Mouse (Mus musculus) embryo, embryonic 10.5 days (tissue): Measurements from ENCODE around the gene Mon1a.

Source experiments
- DNase-seq: peaks from one replicate; pipeline ENCODE4 v3.0.0-alpha.2; 2015; ENCODE audit warnings: low spot score

The Mon1a gene

GRCm38 (mm10) chr9:107949184-107949921 lies 61.4 kb downstream of the Mon1a start:
- no peak for DNase-seq

DNA sequence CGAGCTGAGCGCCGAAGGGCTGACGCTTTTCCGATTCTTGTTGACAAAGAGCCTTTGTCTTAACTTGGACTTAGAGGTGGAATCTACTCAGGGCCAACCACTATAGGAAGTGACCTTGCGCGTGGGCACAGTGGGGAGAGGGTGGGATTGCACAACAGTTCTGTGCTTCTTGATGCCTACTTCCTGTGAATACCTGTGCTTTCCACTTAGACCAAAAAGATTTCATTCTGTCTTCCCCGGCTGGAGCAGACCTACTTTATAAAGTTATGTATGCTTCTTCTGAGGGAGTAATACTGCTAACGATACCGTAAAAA lies 61.9 kb downstream of the Mon1a start, which contains the start of gene Traip:
Traip (plus strand) TSS at position 215 of the 314 bp plus-strand sequence.
- no peak for DNase-seq

GRCm38 (mm10) chr9:107950460-107951355 lies 62.8 kb downstream of the Mon1a start:
- DNase-seq = peak; percentile 97
